Mouse (Mus musculus) left cerebral cortex, postnatal 4 days (tissue): Measurements from ENCODE around the gene Tbc1d1. TPM values are rescaled to one million over a fixed set of nuclear protein-coding genes. Genes with fewer than 3 reads are reported as not detected.
A peak's percentile ranks its signal among the peaks of the same experiment; 100 is the strongest.

Source experiments
- DNase-seq: peaks from one replicate; pipeline ENCODE4 v3.0.0-alpha.2; 2022
- intact Hi-C: fragments of 180-260 bp; cut with DNase I; formaldehyde crosslinking; loops from one replicate; pipeline ENCODE4 v1.15.1; 2025
- total RNA-seq, 2 experiments: library from RNA; stranded (reverse); gene quantifications; 2 replicates each; pipeline ENCODE4 v1.2.3; 2021

The Tbc1d1 gene
- total RNA-seq, 2 experiments from 2014 or later: 12.9 to 14.3 TPM

- intact Hi-C loops: no loop called here
- DNase-seq: peak; percentile 68
Observed at GRCm38 (mm10) chr5:64159781-64160704, 3.9 kb downstream of the Tbc1d1 start.

GRCm38 (mm10) chr5:64160705-64161391, 4.7 kb downstream of the Tbc1d1 start:
- no peak for DNase-seq
- intact Hi-C loops: no loop called here

- intact Hi-C loops: no loop called here
- DNase-seq: no peak
Observed at GRCm38 (mm10) chr5:64161917-64162316, 5.8 kb downstream of the Tbc1d1 start.

GRCm38 (mm10) chr5:64162582-64162981, 6.5 kb downstream of the Tbc1d1 start:
- intact Hi-C loops: no loop called here
- DNase-seq: no peak

DNA sequence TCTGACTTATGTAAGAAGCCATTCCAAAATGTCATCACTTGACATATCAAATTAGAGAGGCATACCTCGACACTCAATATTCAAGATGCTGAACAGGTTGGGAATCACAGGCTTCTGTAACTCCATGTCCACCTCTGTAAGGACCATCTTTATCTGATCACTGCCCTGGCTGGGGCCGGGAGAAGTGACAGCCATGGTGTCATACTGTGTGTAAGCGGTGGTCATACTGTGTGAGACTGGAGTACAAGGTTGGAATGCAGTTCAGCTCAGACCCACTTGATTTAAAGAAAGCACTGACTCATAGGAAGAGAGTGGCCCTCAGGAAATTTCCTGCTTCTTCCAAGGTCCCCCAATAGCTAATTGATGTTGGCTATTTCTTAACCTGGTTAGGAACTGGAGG, 8.3 kb downstream of the Tbc1d1 start:
- intact Hi-C loops: no loop called here

DNA sequence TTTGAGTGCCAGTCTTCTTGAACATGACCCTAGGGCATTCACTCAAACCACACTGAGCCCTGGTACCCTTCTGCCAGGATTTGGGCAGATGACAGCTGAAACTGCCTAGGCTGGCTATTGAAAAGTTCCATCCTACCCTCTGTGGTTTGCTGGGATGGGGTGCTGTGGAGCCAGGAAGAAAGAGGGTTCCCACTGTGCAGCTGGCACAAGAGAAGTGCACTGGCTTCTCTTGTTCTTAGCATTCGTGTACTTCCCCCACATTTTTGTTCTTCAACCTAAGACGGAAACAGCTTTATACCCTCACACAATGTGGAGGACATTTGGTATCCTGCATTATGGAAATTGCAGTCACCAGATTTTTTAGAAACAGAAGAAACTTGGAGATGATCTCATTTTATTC, 9.7 kb downstream of the Tbc1d1 start:
- intact Hi-C loops: no loop called here
- DNase-seq: no peak

More for the DNA sequence above, 8.3 kb downstream of the Tbc1d1 start:
- DNase-seq: no peak

DNA sequence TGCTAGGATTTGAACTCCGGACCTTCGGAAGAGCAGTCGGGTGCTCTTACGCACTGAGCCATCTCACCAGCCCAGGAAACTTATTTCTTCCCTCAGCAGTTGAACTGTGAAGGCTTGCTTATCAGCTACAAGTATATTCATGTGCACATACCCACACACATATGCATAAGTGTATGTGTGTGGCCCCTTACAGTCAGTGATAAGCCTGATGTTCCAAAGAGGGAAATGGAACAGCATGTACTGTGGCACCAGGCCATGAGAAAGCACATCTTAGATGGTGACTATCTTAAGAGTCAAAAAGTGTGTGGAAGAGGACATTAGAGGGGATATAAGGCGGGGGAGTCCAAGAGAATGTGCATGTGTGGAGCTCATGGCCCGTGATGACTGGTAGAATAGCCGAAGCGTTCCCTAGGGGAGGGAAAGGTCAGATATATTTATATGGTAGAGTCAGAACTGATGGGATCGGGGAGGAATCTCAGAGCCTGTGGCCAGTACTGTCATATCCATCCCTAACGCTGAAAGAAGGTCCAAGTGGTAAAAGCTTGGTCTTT, 13.0 kb downstream of the Tbc1d1 start:
- DNase-seq: no peak
- intact Hi-C loops: no loop called here

DNA sequence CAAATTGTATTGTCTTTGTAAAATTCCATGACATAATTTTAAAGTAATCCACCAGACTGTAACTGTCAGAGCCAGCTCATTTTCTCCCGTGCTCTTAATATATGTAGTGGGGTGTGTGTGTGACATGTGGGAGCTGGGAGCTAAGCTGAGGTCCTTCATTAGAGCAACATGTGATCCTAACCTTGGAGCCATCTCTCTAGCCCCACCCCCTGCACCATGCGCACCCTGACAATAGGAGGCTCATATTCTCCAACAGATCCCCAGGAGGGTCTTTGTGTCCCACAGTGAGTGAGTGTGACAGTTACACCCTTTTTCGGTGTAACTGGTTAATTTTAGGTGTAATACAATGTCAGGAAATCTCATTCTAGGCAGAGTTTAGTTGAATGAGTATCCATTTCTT, 16.8 kb downstream of the Tbc1d1 start:
- no peak for DNase-seq
- intact Hi-C loops: no loop called here

GRCm38 (mm10) chr5:64173302-64173701, 17.2 kb downstream of the Tbc1d1 start:
- intact Hi-C loops: no loop called here
- DNase-seq: no peak

- intact Hi-C loops: no loop called here
- DNase-seq: no peak
Observed at GRCm38 (mm10) chr5:64174429-64174935, 18.4 kb downstream of the Tbc1d1 start.

- DNase-seq: no peak
- intact Hi-C loops: no loop called here
Observed at GRCm38 (mm10) chr5:64180548-64180947, 24.4 kb downstream of the Tbc1d1 start.

- intact Hi-C loops: no loop called here
- DNase-seq: peak; percentile 22
Observed at GRCm38 (mm10) chr5:64183712-64184111, 27.6 kb downstream of the Tbc1d1 start.

GRCm38 (mm10) chr5:64185257-64185656, 29.2 kb downstream of the Tbc1d1 start:
- no peak for DNase-seq
- intact Hi-C loops: no loop called here

- intact Hi-C loops: no loop called here
- no peak for DNase-seq
Observed at GRCm38 (mm10) chr5:64186566-64186965, 30.5 kb downstream of the Tbc1d1 start.

- intact Hi-C loops: no loop called here
- DNase-seq: no peak
Observed at GRCm38 (mm10) chr5:64188083-64188648, 32.1 kb downstream of the Tbc1d1 start.

GRCm38 (mm10) chr5:64190892-64191291, 34.8 kb downstream of the Tbc1d1 start:
- intact Hi-C loops: no loop called here
- no peak for DNase-seq

DNA sequence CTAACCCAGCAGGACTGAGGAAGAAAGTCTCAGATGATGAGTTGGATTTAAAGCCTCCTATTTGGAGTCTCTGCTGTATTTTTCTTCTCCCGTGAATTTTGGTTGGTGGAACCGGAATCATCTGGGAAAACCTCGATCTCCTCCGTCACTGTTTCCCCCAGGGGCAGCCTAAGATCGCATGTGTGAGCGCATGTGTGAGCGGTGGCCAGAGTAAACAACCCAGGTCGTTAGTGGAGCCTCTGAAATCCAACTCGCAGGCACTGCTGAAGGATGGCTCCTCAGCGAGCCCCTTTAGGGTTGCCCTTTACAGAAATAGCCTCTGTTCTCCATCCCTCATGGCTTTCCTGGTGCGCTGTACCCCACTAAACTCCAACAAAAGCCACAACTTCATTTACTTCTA, 37.2 kb downstream of the Tbc1d1 start:
- intact Hi-C loops: no loop called here
- no peak for DNase-seq

- DNase-seq: peak; percentile 82
- intact Hi-C loops: no loop called here
Observed at GRCm38 (mm10) chr5:64196250-64196865, 40.3 kb downstream of the Tbc1d1 start.

- DNase-seq: no peak
Observed at GRCm38 (mm10) chr5:64196866-64197321, 40.8 kb downstream of the Tbc1d1 start.

DNA sequence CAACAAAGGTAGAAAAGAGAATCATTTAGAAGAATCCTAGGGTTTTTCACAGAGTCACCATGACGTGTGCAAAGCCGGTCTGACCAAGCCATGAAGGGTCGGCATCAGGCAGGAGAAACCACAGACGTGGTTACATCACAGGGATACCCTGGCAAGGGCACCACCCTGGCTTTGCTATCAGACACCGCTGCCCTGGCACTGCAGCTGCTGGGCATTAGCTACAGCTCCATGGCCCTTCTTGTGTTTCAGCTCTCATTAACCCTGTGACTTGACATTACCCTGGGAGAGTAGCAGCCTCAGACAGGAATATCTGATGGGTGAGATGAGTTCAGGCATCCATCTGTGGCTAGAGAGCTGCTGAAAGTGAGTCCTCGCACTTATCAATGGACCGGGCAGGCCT, 42.5 kb downstream of the Tbc1d1 start:
- DNase-seq: no peak
- intact Hi-C loops: no loop called here

More at GRCm38 (mm10) chr5:64196866-64197321, 40.8 kb downstream of the Tbc1d1 start:
- intact Hi-C loops: no loop called here
